Mouse (Mus musculus) forebrain, postnatal 0 days (tissue): ENCODE measurements around the gene Tspan1. TPM values are rescaled to one million over a fixed set of nuclear protein-coding genes. Genes with fewer than 3 reads are reported as not detected.

Source experiments
- ATAC-seq: fragments of 200-750 bp; cut with Nextera tagmentation; 2 replicates; pipeline ENCODE4 v1.8.0; 2017; ENCODE audit warnings: mild to moderate bottlenecking, moderate library complexity
- DNase-seq: peaks from one replicate; pipeline ENCODE4 v3.0.0-alpha.2; 2015
- H3K27ac ChIP-seq: fragments of 300-500 bp; sonication (generic); 2 replicates; pipeline ENCODE4 v1.5.1; 2014; ENCODE audit warnings: low read depth, mild to moderate bottlenecking, antibody characterized with exemption, low read length, moderate library complexity, mixed read lengths
- H3K27me3 ChIP-seq: fragments of 300-500 bp; sonication (generic); 2 replicates; pipeline ENCODE4 v1.6.1; 2014; ENCODE audit warnings: mild to moderate bottlenecking, low read length, mixed read lengths; ENCODE audit not compliant: insufficient read depth
- H3K36me3 ChIP-seq: fragments of 300-500 bp; sonication (generic); 2 replicates; pipeline ENCODE4 v1.6.1; 2014; ENCODE audit warnings: mild to moderate bottlenecking, moderate library complexity; ENCODE audit not compliant: insufficient read depth
- H3K4me1 ChIP-seq: fragments of 300-500 bp; sonication (generic); 2 replicates; pipeline ENCODE4 v1.6.1; 2014; ENCODE audit warnings: antibody characterized with exemption; ENCODE audit not compliant: insufficient read depth
- H3K4me2 ChIP-seq: fragments of 300-500 bp; sonication (generic); 2 replicates; pipeline ENCODE4 v1.6.1; 2014; ENCODE audit warnings: low read depth, mild to moderate bottlenecking, moderate library complexity
- H3K4me3 ChIP-seq: fragments of 300-500 bp; sonication (generic); 2 replicates; pipeline ENCODE4 v1.5.1; 2014; ENCODE audit warnings: low read depth, low read length, mixed read lengths
- H3K9ac ChIP-seq: fragments of 300-500 bp; sonication (generic); 2 replicates; pipeline ENCODE4 v1.6.1; 2014; ENCODE audit warnings: mild to moderate bottlenecking
- H3K9me3 ChIP-seq: fragments of 300-500 bp; sonication (generic); 2 replicates; pipeline ENCODE4 v1.6.1; 2016; ENCODE audit warnings: low read length
- CTCF ChIP-seq: sonication (generic); IDR thresholded peaks from 2 replicates; pipeline ENCODE4 v1.5.1; 2016; ENCODE audit warnings: antibody characterized with exemption, control low read depth, low read depth
- WGBS: fragments of 180-500 bp; shearing (Covaris S2); extraction: QIAGEN DNeasy Blood & Tissue Kit; methylation state at CpG from one replicate; pipeline ENCODE4 v1.1.7; 2014; 5-methylcytosine and 5-hydroxymethylcytosine counted together
- polyA plus RNA-seq: library from polyadenylated mRNA; unstranded; fragments of >200 nt; fragmentation: Nextera tagmentation; extraction: Ambion mirVana; gene quantifications from 2 replicates; pipeline ENCODE4 v1.2.1, GENCODE M21; 2015
- total RNA-seq: library from RNA; depleted of rRNA; stranded (reverse); fragments of >200 nt; gene quantifications from 2 replicates; pipeline ENCODE4 v1.2.3, GENCODE M21; 2014; rRNA removed

Gene Tspan1
- total and polyA plus RNA-seq, 2 experiments from 2014 or later = 0.07 to 0.29 TPM

- TF ChIP-seq CTCF = no peak
- H3K4me2 ChIP-seq = no peak overlapping the region
- H3K36me3 ChIP-seq = no peaks in the 10 kb centered on the region
- ATAC-seq (no peak), DNase-seq (no peak)
- no peak overlapping the region for H3K4me3 ChIP-seq
- no peaks in the 10 kb centered on the region for H3K27me3 ChIP-seq
- WGBS = 73% methylated on average over 6 of the region's 6 CpGs
- H3K9me3 ChIP-seq = no peaks in the 10 kb centered on the region
- H3K9ac ChIP-seq = no peak overlapping the region
- H3K4me1 ChIP-seq = no peaks in the 10 kb centered on the region
- no peak overlapping the region for H3K27ac ChIP-seq
These were observed 39.4 kb downstream of the Tspan1 start for GRCm38 (mm10) chr4:116127956-116128355.

GRCm38 (mm10) chr4:116125803-116126386 lies 41.5 kb downstream of the Tspan1 start:
- no peak for ATAC-seq

GRCm38 (mm10) chr4:116123602-116124519 lies 43.5 kb downstream of the Tspan1 start, which contains the start of the genes Rad54l and Pomgnt1:
Rad54l (minus strand) TSS chr4:116123690.
Pomgnt1 (plus strand) TSS chr4:116123840.
- TF ChIP-seq CTCF = peak; percentile 54
- ATAC-seq (peak; percentile 99), DNase-seq (peak; percentile 94)
- Histone ChIP-seq H3K4me1 (no peaks in the 10 kb centered on the region), H3K4me3 (peak within 1 kb of the TSS; percentile 60), H3K27ac (no peak within 1 kb of the TSS; the same call in 1 of the 2 replicates), H3K36me3 (no peaks in the 10 kb centered on the region), H3K4me2 (peak within 1 kb of the TSS; percentile 55), H3K27me3 (no peaks in the 10 kb centered on the region), H3K9ac (peak within 1 kb of the TSS; percentile 59), H3K9me3 (no peaks in the 10 kb centered on the region)
- under 1% methylated on average over 24 of the region's 24 CpGs for WGBS

More at GRCm38 (mm10) chr4:116125803-116126386, 41.5 kb downstream of the Tspan1 start:
- TF ChIP-seq CTCF = no peak
- H3K9me3 ChIP-seq = no peaks in the 10 kb centered on the region
- 96% methylated on average over 4 of the region's 4 CpGs for WGBS
- H3K27me3 ChIP-seq = no peaks in the 10 kb centered on the region
- no peak overlapping the region for H3K27ac ChIP-seq
- no peaks in the 10 kb centered on the region for H3K4me1 ChIP-seq
- DNase-seq = no peak
- H3K36me3 ChIP-seq = no peaks in the 10 kb centered on the region
- no peak overlapping the region for H3K9ac ChIP-seq
- no peak overlapping the region for H3K4me2 ChIP-seq
- H3K4me3 ChIP-seq = no peak overlapping the region

DNA sequence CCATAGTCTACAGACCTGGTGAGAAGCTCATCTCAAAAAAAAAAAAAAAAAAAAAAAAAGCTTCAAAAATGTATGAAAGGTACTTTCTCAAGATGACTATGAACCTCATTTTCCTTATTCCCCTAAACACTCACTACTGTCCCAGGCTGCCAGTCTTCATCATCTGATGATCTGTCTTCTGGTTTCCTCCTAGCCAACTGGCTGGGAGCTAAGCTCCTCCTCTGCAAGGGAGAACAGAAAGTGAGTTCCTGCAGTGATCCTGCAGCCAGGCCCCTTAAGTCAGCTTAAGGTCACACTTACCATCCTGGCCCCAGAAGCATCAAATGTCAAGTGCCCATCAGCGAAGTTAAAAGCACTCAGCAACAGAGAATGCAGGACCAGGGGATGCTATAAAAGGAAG lies 44.6 kb downstream of the Tspan1 start:
- H3K27ac ChIP-seq = no peak overlapping the region
- no peak overlapping the region for H3K9ac ChIP-seq
- no peaks in the 10 kb centered on the region for H3K9me3 ChIP-seq
- DNase-seq (no peak), ATAC-seq (no peak)
- peak overlapping the region; percentile 55; the same call in 1 of the 2 replicates for H3K4me2 ChIP-seq
- H3K4me3 ChIP-seq = peak overlapping the region; percentile 60
- H3K27me3 ChIP-seq = no peaks in the 10 kb centered on the region
- 3% methylated on average over 1 of the region's 1 CpGs for WGBS
- no peaks in the 10 kb centered on the region for H3K36me3 ChIP-seq
- no peaks in the 10 kb centered on the region for H3K4me1 ChIP-seq
- TF ChIP-seq CTCF = no peak

Other genes with a start within 250 kb of the Tspan1 start
- 0.15 TPM in 1 of 2 replicates, not detected in the other for gene Dmbx1, start 227.7 kb downstream of the Tspan1 start, total RNA-seq
- gene Dmbx1, start 227.7 kb downstream of the Tspan1 start, polyA plus RNA-seq = 0.18 and 0.23 TPM in 2 replicates
- 28.8 and 42.7 TPM in 2 replicates for gene Faah, start 149.7 kb downstream of the Tspan1 start, total RNA-seq
- gene Faah, start 149.7 kb downstream of the Tspan1 start, polyA plus RNA-seq = 22.0 and 25.4 TPM in 2 replicates
- 9.9 and 10.6 TPM in 2 replicates for gene Nsun4, start 113.7 kb downstream of the Tspan1 start, total RNA-seq
- 6.8 and 8.2 TPM in 2 replicates for gene Nsun4, start 113.7 kb downstream of the Tspan1 start, polyA plus RNA-seq
- 271 and 387 TPM in 2 replicates for gene Uqcrh, start 92.5 kb downstream of the Tspan1 start, total RNA-seq
- gene Uqcrh, start 92.5 kb downstream of the Tspan1 start, polyA plus RNA-seq = 414 and 534 TPM in 2 replicates
- 95.4 and 98.4 TPM in 2 replicates for gene Lrrc41, start 92.3 kb downstream of the Tspan1 start, total RNA-seq
- 67.5 and 70.2 TPM in 2 replicates for gene Lrrc41, start 92.3 kb downstream of the Tspan1 start, polyA plus RNA-seq
- 2.0 and 3.2 TPM in 2 replicates for gene Rad54l, start 43.9 kb downstream of the Tspan1 start, total RNA-seq
- gene Rad54l, start 43.9 kb downstream of the Tspan1 start, polyA plus RNA-seq = 2.6 and 3.5 TPM in 2 replicates
- 80.3 and 83.0 TPM in 2 replicates for gene Pomgnt1, start 43.8 kb downstream of the Tspan1 start, total RNA-seq
- 52.7 and 57.6 TPM in 2 replicates for gene Pomgnt1, start 43.8 kb downstream of the Tspan1 start, polyA plus RNA-seq
- 5.0 and 6.3 TPM in 2 replicates for gene Lurap1, start 16.3 kb downstream of the Tspan1 start, total RNA-seq
- 2.8 and 3.0 TPM in 2 replicates for gene Lurap1, start 16.3 kb downstream of the Tspan1 start, polyA plus RNA-seq
- gene 1700042G07Rik, start 5.8 kb upstream of the Tspan1 start, total RNA-seq = not detected in 2 replicates
- not detected in 2 replicates for gene 1700042G07Rik, start 5.8 kb upstream of the Tspan1 start, polyA plus RNA-seq
- gene Gm49337, start 5.8 kb upstream of the Tspan1 start, total RNA-seq = not detected in 2 replicates
- gene Gm49337, start 5.8 kb upstream of the Tspan1 start, polyA plus RNA-seq = not detected in 2 replicates
- 41.5 and 51.3 TPM in 2 replicates for gene Pik3r3, start 54.0 kb upstream of the Tspan1 start, total RNA-seq
- 21.5 and 30.8 TPM in 2 replicates for gene Pik3r3, start 54.0 kb upstream of the Tspan1 start, polyA plus RNA-seq